ENCODE assay signal across 12 mouse cellular contexts in genomic region chr6:88782981-88783397, GRCm38 (mm10). TPM values are rescaled to one million over a fixed set of nuclear protein-coding genes. Genes with fewer than 3 reads are reported as not detected.
A peak's percentile ranks its signal among the peaks of the same experiment; 100 is the strongest.
DNase-seq lines count a peak whose midpoint lies in the region; ATAC-seq and TF ChIP-seq lines count a peak whose summit lies in the region.
"Had no signal": no experiment of that assay in that cellular context is flagged by ENCODE, and none has a peak within 500 bp of the region (broad histone marks: within the 10 kb centered on the region; RNA-seq: fewer than 3 reads in every experiment).

No protein-coding gene starts in this region.

- no peaks in the 10 kb centered on the region for H3K27me3 ChIP-seq in heart, embryonic 16.5 days (ENCODE audit: control insufficient read depth, insufficient read depth, low read length)
- H3K27me3 ChIP-seq in stomach, embryonic 14.5 days (ENCODE audit: control insufficient read depth, insufficient read depth, low read length), result no peaks in the 10 kb centered on the region
- H3K27me3 ChIP-seq in midbrain, postnatal 0 days (ENCODE audit: insufficient read depth, low read length), result no peaks in the 10 kb centered on the region
- H3K27me3 ChIP-seq: embryonic facial prominence, embryonic 15.5 days had no signal

- ATAC-seq in heart, embryonic 16.5 days (replicated peaks; ENCODE audit: extremely low read depth, insufficient read depth, low FRiP score), result peak; percentile 18; the same call in 1 of the 2 replicates
- peak; percentile 74; the same call in 1 of the 2 replicates for ATAC-seq in stomach, embryonic 14.5 days (ENCODE audit: insufficient number of reproducible peaks, insufficient read depth, low FRiP score, low read depth)
- no peak for ATAC-seq in midbrain, postnatal 0 days (ENCODE audit: low FRiP score)

- peaks cover 55% of the 10 kb centered on the region for H3K4me1 ChIP-seq in heart, embryonic 16.5 days (ENCODE audit: control insufficient read depth, insufficient read depth, low read length)
- peaks cover 30% of the 10 kb centered on the region for H3K4me1 ChIP-seq in stomach, embryonic 14.5 days (ENCODE audit: control insufficient read depth, insufficient read depth, low read length)
- peaks cover 6% of the 10 kb centered on the region for H3K4me1 ChIP-seq in midbrain, postnatal 0 days (ENCODE audit: insufficient read depth, low read length)

- H3K4me2 ChIP-seq in heart, embryonic 16.5 days (ENCODE audit: low read depth, low read length), result no peak overlapping the region
- H3K4me2 ChIP-seq in stomach, embryonic 14.5 days (replicated peaks; ENCODE audit: low read depth, low read length), result no peak overlapping the region
- H3K4me2 ChIP-seq in midbrain, postnatal 0 days (ENCODE audit: low read depth, low read length, poor library complexity, severe bottlenecking), result no peak overlapping the region
- H3K4me2 ChIP-seq: embryonic facial prominence, embryonic 15.5 days had no signal

- TF ChIP-seq CTCF in midbrain, postnatal 0 days (IDR thresholded peaks at IDR 0.05), result no peak

- intact Hi-C loops in heart, postnatal 25 days (cut with DNase I), result no loop called here

- H3K4me3 ChIP-seq in heart, embryonic 16.5 days (ENCODE audit: low read length), result no peak overlapping the region
- H3K4me3 ChIP-seq in stomach, embryonic 14.5 days (ENCODE audit: low read depth, low read length), result no peak overlapping the region
- H3K4me3 ChIP-seq in midbrain, postnatal 0 days (ENCODE audit: low read depth, low read length), result no peak overlapping the region
- H3K4me3 ChIP-seq: embryonic facial prominence, embryonic 15.5 days had no signal

- peak overlapping the region; percentile 0; the same call in 1 of the 2 replicates for H3K27ac ChIP-seq in heart, embryonic 16.5 days (ENCODE audit: low read length)
- H3K27ac ChIP-seq in stomach, embryonic 14.5 days (ENCODE audit: low read length), result no peak overlapping the region
- H3K27ac ChIP-seq in midbrain, postnatal 0 days (ENCODE audit: low read depth, low read length), result no peak overlapping the region
- H3K27ac ChIP-seq: embryonic facial prominence, embryonic 15.5 days; kidney, postnatal 0 days had no signal

- H3K9ac ChIP-seq in heart, embryonic 16.5 days (ENCODE audit: low read length), result no peak overlapping the region
- no peak overlapping the region for H3K9ac ChIP-seq in stomach, embryonic 14.5 days (replicated peaks; ENCODE audit: low read depth, low read length)
- no peak overlapping the region for H3K9ac ChIP-seq in midbrain, postnatal 0 days (replicated peaks; ENCODE audit: low read length, poor library complexity, severe bottlenecking)
- H3K9ac ChIP-seq: embryonic facial prominence, embryonic 15.5 days had no signal

- no peak for DNase-seq in heart, postnatal 25 days (ENCODE audit: low spot score)
- peak; percentile 94 for DNase-seq in ZHBTc4 (ENCODE audit: low read depth, low spot score)
- DNase-seq in large intestine, adult 2 months (ENCODE audit: low read depth, low spot score), result peak; percentile 28
- no peak for DNase-seq in frontal cortex, postnatal 14 days (ENCODE audit: low spot score in 2 of 2)
- DNase-seq in midbrain, postnatal 0 days (ENCODE audit: low spot score), result no peak
- no peak for DNase-seq in neural tube, embryonic 10.5 days (ENCODE audit: extremely low spot score, low spot score)
- DNase-seq: gastrocnemius, postnatal 14 days had no signal

- 27% methylated on average over 4 of the region's 4 CpGs for WGBS in heart, embryonic 16.5 days
- WGBS in large intestine, adult 2 months, result 26% methylated on average over 4 of the region's 4 CpGs
- 34% methylated on average over 4 of the region's 4 CpGs for WGBS in stomach, embryonic 14.5 days
- WGBS in midbrain, postnatal 0 days, result 61% methylated on average over 4 of the region's 4 CpGs

- no peaks in the 10 kb centered on the region for H3K9me3 ChIP-seq in heart, embryonic 16.5 days (replicated peaks; ENCODE audit: control insufficient read depth, low read length)
- no peaks in the 10 kb centered on the region for H3K9me3 ChIP-seq in stomach, embryonic 14.5 days (ENCODE audit: control insufficient read depth, low read depth, low read length)
- H3K9me3 ChIP-seq in midbrain, postnatal 0 days (ENCODE audit: low read length), result no peaks in the 10 kb centered on the region
- H3K9me3 ChIP-seq: embryonic facial prominence, embryonic 15.5 days; G1E had no signal

- H3K36me3 ChIP-seq in heart, embryonic 16.5 days (ENCODE audit: control insufficient read depth, insufficient read depth), result no peaks in the 10 kb centered on the region
- H3K36me3 ChIP-seq in stomach, embryonic 14.5 days (ENCODE audit: control insufficient read depth, insufficient read depth, low read length), result no peaks in the 10 kb centered on the region
- H3K36me3 ChIP-seq in midbrain, postnatal 0 days (ENCODE audit: insufficient read depth, low read length), result no peaks in the 10 kb centered on the region
- H3K36me3 ChIP-seq: embryonic facial prominence, embryonic 15.5 days; G1E had no signal

RNA-seq across cellular contexts. Expression of gene Mgll, which starts 58.8 kb away (rescaled TPM):
- polyA plus RNA-seq in heart, embryonic 16.5 days (2015; fragmentation: Nextera tagmentation; extraction: Ambion mirVana), result 54.0 and 65.2 TPM in 2 replicates
- 100 to 1,000 TPM; 115 to 127 TPM for total RNA-seq in heart, postnatal 25 days (2021)
- 30.5 and 37.9 TPM in 2 replicates for polyA plus RNA-seq in large intestine, adult 2 months (2012; rRNA removed)
- polyA plus RNA-seq in stomach, embryonic 14.5 days (2014; fragmentation: Nextera tagmentation; extraction: Ambion mirVana), result 102 and 104 TPM in 2 replicates
- 48.7 and 50.6 TPM in 2 replicates for total RNA-seq in midbrain, postnatal 0 days (2014; rRNA removed)
- polyA plus RNA-seq in midbrain, postnatal 0 days (2015; fragmentation: Nextera tagmentation; extraction: Ambion mirVana), result 62.3 and 75.3 TPM in 2 replicates

RNA-seq across cellular contexts. Expression of gene Abtb1, which starts 58.8 kb away (rescaled TPM):
- 28.3 and 31.6 TPM in 2 replicates for polyA plus RNA-seq in heart, embryonic 16.5 days (2015; fragmentation: Nextera tagmentation; extraction: Ambion mirVana)
- 10 to 100 TPM; 21.9 to 23.3 TPM for total RNA-seq in heart, postnatal 25 days (2021)
- polyA plus RNA-seq in large intestine, adult 2 months (2012; rRNA removed), result 41.3 and 53.3 TPM in 2 replicates
- polyA plus RNA-seq in stomach, embryonic 14.5 days (2014; fragmentation: Nextera tagmentation; extraction: Ambion mirVana), result 23.4 and 24.1 TPM in 2 replicates
- 60.2 and 65.7 TPM in 2 replicates for total RNA-seq in midbrain, postnatal 0 days (2014; rRNA removed)
- 29.2 and 34.9 TPM in 2 replicates for polyA plus RNA-seq in midbrain, postnatal 0 days (2015; fragmentation: Nextera tagmentation; extraction: Ambion mirVana)

Comparison
In these comparisons a context has a peak if more than half of its experiments do, and no peak if none do; other contexts are left out.
1. DNase-seq: peak in ZHBTc4 (single experiment) and large intestine, adult 2 months (single experiment); none in heart, postnatal 25 days (single experiment), frontal cortex, postnatal 14 days (0 of 2), midbrain, postnatal 0 days (single experiment) and neural tube, embryonic 10.5 days (single experiment).